Mouse (Mus musculus): Measurements from ENCODE around the gene Pik3ip1. TPM values are rescaled to one million over a fixed set of nuclear protein-coding genes. Genes with fewer than 3 reads are reported as not detected.

Gene Pik3ip1
- polyA plus RNA-seq (2017; shearing (Covaris generic)) = 438 TPM

DNA sequence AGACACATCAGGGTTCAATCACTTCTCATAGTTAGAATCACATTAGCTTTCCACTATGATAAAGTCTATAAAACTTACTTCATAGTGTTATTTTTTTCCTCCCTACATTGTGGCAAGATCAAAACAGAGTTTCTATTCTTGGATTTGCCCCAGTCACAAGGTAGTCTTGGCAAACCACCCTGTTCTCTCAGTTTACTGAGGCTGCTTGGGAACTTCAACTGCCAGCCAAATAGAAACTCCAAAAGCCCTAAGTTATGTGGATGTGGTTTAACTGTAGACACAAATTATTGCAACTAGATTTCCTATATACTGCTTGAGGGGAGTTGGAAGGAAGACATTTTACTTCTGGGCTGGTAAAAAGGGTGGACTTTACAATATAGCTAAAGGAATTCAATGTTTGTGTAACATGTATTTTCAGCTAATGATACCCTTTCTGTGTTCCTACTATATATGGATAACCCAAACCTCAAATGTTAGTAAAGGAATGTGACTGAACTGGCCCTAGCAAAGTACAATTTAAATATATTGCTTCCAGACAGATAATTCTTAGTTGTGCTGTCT, at the start of gene Pik3ip1:
Gene Pik3ip1, plus strand, starts transcription at position 511 of the 561 bp plus-strand sequence.

DNA sequence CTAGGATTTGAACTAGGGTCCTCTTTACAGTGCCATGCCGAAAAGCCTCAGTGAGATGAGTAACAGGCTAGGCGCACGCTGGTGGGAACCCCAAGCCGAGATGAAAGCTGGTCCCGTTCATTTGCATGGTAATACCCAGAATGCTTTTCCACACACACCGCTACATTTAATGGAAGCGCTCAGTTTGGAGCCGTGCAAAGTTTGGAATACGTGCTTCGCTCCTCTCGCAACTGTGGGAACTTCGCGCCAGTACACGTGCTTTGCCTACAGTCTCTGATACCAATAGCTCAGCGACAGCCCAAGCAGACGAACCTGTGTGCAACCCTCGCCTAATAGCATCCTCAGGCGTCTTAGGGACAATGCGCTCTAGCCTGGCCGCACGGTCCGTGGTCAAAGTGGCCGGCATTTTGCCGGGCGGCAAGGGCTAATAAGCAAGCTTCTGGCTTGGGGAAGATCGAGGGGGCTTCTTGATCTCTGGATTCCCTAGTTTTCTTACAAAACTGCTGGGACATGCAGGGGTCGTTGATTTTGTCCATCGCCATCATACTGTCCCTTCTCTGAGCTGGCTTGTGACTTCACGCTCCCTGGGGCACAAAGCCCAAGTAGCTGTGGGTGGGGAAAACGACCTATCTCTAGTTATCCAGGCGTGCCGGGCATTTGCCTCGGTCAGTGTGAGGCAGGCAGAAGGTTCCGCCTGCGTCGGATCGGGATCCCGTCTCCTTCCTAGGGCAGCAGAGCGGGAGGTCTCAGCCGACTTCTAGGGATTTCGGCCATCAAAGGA, 41.5 kb upstream of the Pik3ip1 start, which contains the start of gene Patz1:
Gene Patz1, plus strand, starts transcription at position 354 of the 781 bp plus-strand sequence.

Other genes with a start within 250 kb of the Pik3ip1 start
- 42.5 TPM for gene Sfi1, start 136.9 kb upstream of the Pik3ip1 start, polyA plus RNA-seq (2017; shearing (Covaris generic))
- 30.4 TPM for gene Eif4enif1, start 128.0 kb upstream of the Pik3ip1 start, polyA plus RNA-seq (2017; shearing (Covaris generic))
- 115 TPM for gene Drg1, start 64.0 kb upstream of the Pik3ip1 start, polyA plus RNA-seq (2017; shearing (Covaris generic))
- gene Patz1, start 41.5 kb upstream of the Pik3ip1 start, polyA plus RNA-seq (2017; shearing (Covaris generic)) = 66.5 TPM
- gene Limk2, start 78.8 kb downstream of the Pik3ip1 start, polyA plus RNA-seq (2017; shearing (Covaris generic)) = 73.9 TPM
- gene Rnf185, start 122.0 kb downstream of the Pik3ip1 start, polyA plus RNA-seq (2017; shearing (Covaris generic)) = 33.7 TPM
- gene Pla2g3, start 157.9 kb downstream of the Pik3ip1 start, polyA plus RNA-seq (2017; shearing (Covaris generic)) = not detected
- gene Inpp5j, start 174.4 kb downstream of the Pik3ip1 start, polyA plus RNA-seq (2017; shearing (Covaris generic)) = not detected
- gene Selenom, start 184.3 kb downstream of the Pik3ip1 start, polyA plus RNA-seq (2017; shearing (Covaris generic)) = not detected
- 0.17 TPM for gene Smtn, start 210.2 kb downstream of the Pik3ip1 start, polyA plus RNA-seq (2017; shearing (Covaris generic))

Data from naive thymus-derived CD4-positive, alpha-beta T cell, adult 5 months (primary cell).